Mouse (Mus musculus) gastrocnemius, postnatal 10 days (tissue): ENCODE results near the gene Rpl39. TPM values are rescaled to one million over a fixed set of nuclear protein-coding genes. Genes with fewer than 3 reads are reported as not detected.
"Not testable (repeated sequence)": the region's sequence is repeated elsewhere in the genome, so short reads cannot be mapped to it uniquely, and the experiment has no call there.

ENCODE experiments used
- DNase-seq: peaks from one replicate; pipeline ENCODE4 v3.0.0; 2021; ENCODE audit warnings: mixed read lengths
- long read RNA-seq, 2 experiments: library from polyadenylated mRNA; stranded (forward); transcript quantifications; one replicate each; pipeline ENCODE4 v2.0.0; 2021
- total RNA-seq, 2 experiments: library from RNA; stranded (reverse); gene quantifications; 2 replicates each; pipeline ENCODE4 v1.2.3; 2021

Gene Rpl39
- total RNA-seq: 100 to 1,000 TPM; 542 to 550 TPM
- long read RNA-seq, experiment 1, transcript Rpl39-201 (3 exons, 612 nt): major isoform, 136 of 164 reads
- long read RNA-seq, experiment 1, partial matches to known transcripts: 28 of 164 reads
- long read RNA-seq, experiment 1, other reads (novel, unspliced or antisense): 0 of 164 reads
- long read RNA-seq, experiment 2, transcript Rpl39-201 (3 exons, 612 nt): major isoform, 103 of 121 reads
- long read RNA-seq, experiment 2, partial matches to known transcripts: 18 of 121 reads
- long read RNA-seq, experiment 2, other reads (novel, unspliced or antisense): 0 of 121 reads

GRCm38 (mm10) chrX:37084927-37085660 lies at the start of gene Rpl39:
TSS of gene Rpl39 (minus strand) at chrX:37085402.
- peak; percentile 80 for DNase-seq

GRCm38 (mm10) chrX:37126671-37127358 lies 41.6 kb upstream of the Rpl39 start, which contains the start of gene Nkap:
TSS of gene Nkap (plus strand) at chrX:37126795.
- peak; percentile 46 for DNase-seq

GRCm38 (mm10) chrX:37125511-37125910 lies 40.3 kb upstream of the Rpl39 start:
- DNase-seq: no peak

DNA sequence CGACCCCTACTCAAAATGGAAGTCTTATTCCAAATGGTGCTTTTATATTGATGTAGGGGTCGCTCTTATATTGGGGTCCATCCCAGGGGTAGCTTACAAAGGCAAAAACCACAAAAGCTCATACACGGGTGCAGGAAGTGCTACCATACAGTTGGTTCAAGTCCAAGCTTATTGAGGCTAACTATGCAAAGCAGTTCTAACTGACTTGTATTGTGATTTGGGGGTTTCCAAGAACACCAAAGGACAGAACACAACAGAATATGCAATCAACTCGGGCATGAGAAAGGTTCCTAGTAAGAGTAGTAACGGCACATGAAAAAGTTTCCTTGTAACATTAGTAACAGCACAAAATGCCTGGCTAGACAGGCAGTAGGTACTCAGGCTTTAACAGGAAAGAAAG lies 35.0 kb upstream of the Rpl39 start:
- DNase-seq: no peak

GRCm38 (mm10) chrX:37119585-37119984 lies 34.4 kb upstream of the Rpl39 start:
- DNase-seq: no peak

GRCm38 (mm10) chrX:37117085-37117484 lies 31.9 kb upstream of the Rpl39 start:
- DNase-seq: no peak

DNA sequence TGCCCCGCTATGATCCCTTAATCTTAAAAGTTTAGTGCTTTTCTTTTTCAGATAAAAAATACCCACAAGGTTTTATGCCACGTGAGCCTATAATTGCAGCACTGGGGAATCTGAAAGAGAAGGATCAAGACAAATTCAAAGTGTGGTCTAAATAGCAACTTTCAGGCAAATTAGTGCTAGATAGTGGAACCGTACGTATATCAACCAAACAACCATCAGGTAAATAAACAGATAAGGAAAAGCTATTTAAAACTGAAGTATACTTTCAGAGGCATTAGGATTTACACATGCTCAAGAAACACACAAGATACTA lies 25.6 kb upstream of the Rpl39 start:
- no peak for DNase-seq

- peak; percentile 82 for DNase-seq
These were observed 25.1 kb upstream of the Rpl39 start, which contains the start of gene Upf3b for GRCm38 (mm10) chrX:37110193-37110880. TSS of gene Upf3b (minus strand) at chrX:37110322.

DNA sequence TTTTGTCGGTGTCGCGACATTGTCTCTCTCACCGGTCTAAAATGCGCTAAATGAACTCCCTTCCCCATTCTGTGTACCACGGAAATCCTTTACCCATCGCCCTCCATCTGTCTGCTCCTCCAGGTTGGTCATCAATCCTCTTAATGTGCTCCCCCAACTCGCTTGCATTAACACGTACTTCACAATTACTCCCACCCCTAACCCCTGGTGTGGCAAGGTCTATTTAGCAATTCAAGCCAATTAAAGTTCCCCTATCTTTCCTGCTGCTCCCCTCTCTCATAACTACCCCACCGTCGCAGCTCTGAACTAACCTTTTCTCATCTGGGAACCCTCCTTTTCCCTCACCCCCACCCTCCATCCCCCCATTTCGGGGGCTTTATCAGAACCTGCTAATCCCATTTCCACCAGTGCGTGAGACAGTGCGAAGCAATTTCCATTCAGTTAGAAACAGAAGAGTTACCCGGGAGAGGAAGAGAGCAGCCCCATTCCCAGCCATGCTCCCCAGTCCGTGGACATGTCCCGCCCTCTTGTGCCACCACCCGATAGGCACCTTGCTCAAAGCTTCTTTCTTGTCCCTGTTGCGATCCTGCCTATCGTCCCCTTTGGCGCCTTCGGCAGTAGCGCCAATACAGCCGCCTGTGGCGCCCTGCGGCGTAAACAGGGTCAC lies 24.5 kb upstream of the Rpl39 start:
- DNase-seq: no peak

- no peak for DNase-seq
These were observed 18.6 kb upstream of the Rpl39 start for GRCm38 (mm10) chrX:37103826-37104225.

- no peak for DNase-seq
These were observed 13.5 kb upstream of the Rpl39 start for GRCm38 (mm10) chrX:37098681-37099080.

GRCm38 (mm10) chrX:37095106-37095768 lies 10.0 kb upstream of the Rpl39 start:
- no peak for DNase-seq

DNA sequence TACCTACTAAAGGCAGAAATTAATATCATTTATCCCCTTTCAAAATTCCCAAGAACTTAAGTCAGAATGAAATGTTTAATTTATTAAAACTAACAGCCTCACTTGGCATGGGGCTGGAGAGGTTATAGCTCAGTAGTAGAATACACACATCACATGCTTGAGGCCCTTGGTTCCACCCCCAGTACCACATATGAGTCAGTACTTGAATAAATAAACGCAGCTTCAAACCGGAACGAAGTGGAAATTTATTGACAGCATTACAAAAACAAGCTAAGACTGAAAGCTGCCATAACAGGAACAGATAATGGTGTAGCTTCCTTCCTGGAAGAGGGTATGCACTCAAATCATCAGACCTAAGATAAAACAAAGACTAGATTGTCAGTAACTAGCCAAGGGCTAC lies 6.3 kb upstream of the Rpl39 start:
- no peak for DNase-seq

DNA sequence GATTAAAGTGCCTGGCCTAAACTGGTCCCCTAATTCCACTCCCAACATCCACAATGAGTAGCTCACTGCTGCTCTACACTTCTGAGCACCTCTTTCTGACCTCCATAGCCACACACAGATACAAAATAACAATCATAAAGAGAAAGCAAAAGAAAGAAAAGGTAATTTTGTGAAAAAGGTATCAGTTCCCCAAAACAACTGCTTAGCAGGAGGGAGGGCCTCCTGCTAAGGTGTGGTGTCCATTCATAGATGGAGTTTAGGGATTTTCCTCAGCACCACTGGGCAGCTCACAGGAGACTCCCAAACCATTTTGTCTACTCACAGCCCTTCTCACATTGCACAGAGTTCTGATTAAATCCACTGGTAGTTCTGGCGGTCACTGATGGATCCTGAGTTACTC lies 3.6 kb upstream of the Rpl39 start:
- no peak for DNase-seq

GRCm38 (mm10) chrX:37085665-37086064 lies 463 bp upstream of the Rpl39 start:
- DNase-seq: no peak

DNA sequence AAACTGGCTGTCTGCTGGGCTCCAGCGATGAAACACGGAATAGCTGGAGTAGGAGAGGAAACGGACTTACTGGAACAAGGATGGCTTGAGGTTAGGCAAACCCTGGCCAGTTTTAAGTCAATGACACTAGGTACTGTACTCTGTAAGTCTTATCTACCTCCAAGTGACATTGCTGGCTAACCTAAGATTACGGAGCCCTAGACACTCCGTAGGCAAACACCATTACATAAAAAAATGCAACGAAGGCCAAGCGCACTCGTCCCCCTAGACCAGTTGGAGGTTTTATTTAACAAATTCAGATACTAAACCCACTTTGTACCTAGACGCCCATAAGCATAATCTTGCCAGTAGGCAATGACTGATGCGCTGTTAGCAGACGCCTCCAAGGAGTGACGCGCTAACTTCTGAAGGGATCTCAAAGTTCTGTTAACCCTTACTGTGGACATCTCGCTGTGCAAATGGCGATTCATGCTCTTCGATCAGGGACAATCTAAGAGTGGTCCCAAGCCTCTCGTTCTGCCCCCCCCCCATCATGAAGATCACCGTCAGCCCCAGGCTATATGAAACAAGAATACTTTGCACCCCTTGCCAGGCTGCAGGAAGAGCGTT lies 780 bp downstream of the Rpl39 start:
- peak; percentile 9 for DNase-seq

- no peak for DNase-seq
These were observed 4.0 kb downstream of the Rpl39 start for GRCm38 (mm10) chrX:37081194-37081593.

- DNase-seq: not testable (repeated sequence)
These were observed 4.9 kb downstream of the Rpl39 start for GRCm38 (mm10) chrX:37080345-37080744.

DNA sequence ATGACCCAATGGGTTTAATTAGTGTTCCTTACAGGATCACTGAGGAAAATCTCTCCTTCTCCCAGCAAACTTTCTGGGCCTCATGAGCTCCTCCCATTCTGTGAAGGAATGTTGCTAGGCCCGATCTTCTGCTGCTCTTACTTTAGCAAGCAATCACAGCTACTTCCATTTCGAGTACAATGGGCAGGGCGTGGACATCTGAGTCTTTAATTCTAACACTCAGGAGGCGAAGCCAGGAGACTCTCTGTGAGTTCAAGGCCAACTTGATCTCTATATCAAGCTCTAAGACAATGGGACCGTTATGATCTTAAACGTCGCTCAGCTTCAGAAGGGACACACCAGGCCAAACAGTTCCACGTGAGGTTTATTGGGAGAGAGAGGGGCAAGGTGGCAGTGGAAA lies 8.6 kb downstream of the Rpl39 start:
- DNase-seq: no peak

- peak; percentile 49 for DNase-seq
These were observed 10.8 kb downstream of the Rpl39 start for GRCm38 (mm10) chrX:37074262-37074892.

- no peak for DNase-seq
These were observed 16.4 kb downstream of the Rpl39 start for GRCm38 (mm10) chrX:37068766-37069165.
